Mouse (Mus musculus) neural tube, embryonic 10.5 days (tissue): ENCODE measurements around the gene Arid3a.
"Not testable (repeated sequence)": the region's sequence is repeated elsewhere in the genome, so short reads cannot be mapped to it uniquely, and the experiment has no call there.

ENCODE experiments used
- DNase-seq: peaks from one replicate; pipeline ENCODE4 v3.0.0-alpha.2; 2017; ENCODE audit warnings: low spot score; ENCODE audit errors: extremely low spot score

The Arid3a gene

GRCm38 (mm10) chr10:79926491-79927323 lies at the start of gene Arid3a:
Gene Arid3a (plus strand): TSS chr10:79927043.
- peak; percentile 94 for DNase-seq

- DNase-seq, result no peak
Measured at GRCm38 (mm10) chr10:79877174-79877573, 49.7 kb upstream of the Arid3a start.

- DNase-seq, result no peak
Measured at GRCm38 (mm10) chr10:79877757-79878156, 49.1 kb upstream of the Arid3a start.

GRCm38 (mm10) chr10:79879527-79879926 lies 47.3 kb upstream of the Arid3a start:
- no peak for DNase-seq

GRCm38 (mm10) chr10:79880721-79881120 lies 46.1 kb upstream of the Arid3a start:
- no peak for DNase-seq

GRCm38 (mm10) chr10:79881981-79882380 lies 44.9 kb upstream of the Arid3a start:
- DNase-seq, result no peak

GRCm38 (mm10) chr10:79883297-79884084 lies 43.4 kb upstream of the Arid3a start:
- peak; percentile 77 for DNase-seq

- no peak for DNase-seq
Measured at GRCm38 (mm10) chr10:79884446-79884845, 42.4 kb upstream of the Arid3a start.

GRCm38 (mm10) chr10:79884938-79885337 lies 41.9 kb upstream of the Arid3a start:
- DNase-seq, result not testable (repeated sequence)

GRCm38 (mm10) chr10:79886054-79886453 lies 40.8 kb upstream of the Arid3a start, which contains the start of gene Elane:
Gene Elane (plus strand): TSS chr10:79886247.
- no peak for DNase-seq

- no peak for DNase-seq
Measured at GRCm38 (mm10) chr10:79886611-79887010, 40.2 kb upstream of the Arid3a start.

GRCm38 (mm10) chr10:79889386-79889785 lies 37.5 kb upstream of the Arid3a start:
- no peak for DNase-seq

GRCm38 (mm10) chr10:79890670-79891069 lies 36.2 kb upstream of the Arid3a start, which contains the start of gene Cfd:
Gene Cfd (plus strand): TSS chr10:79890853.
- DNase-seq, result no peak

GRCm38 (mm10) chr10:79892451-79893118 lies 34.3 kb upstream of the Arid3a start:
- peak; percentile 88 for DNase-seq

GRCm38 (mm10) chr10:79896306-79896705 lies 30.5 kb upstream of the Arid3a start:
- no peak for DNase-seq

GRCm38 (mm10) chr10:79896814-79897213 lies 30.0 kb upstream of the Arid3a start:
- DNase-seq, result no peak

- no peak for DNase-seq
Measured at GRCm38 (mm10) chr10:79897316-79898245, 29.3 kb upstream of the Arid3a start.

- no peak for DNase-seq
Measured at GRCm38 (mm10) chr10:79900951-79901410, 25.9 kb upstream of the Arid3a start.

GRCm38 (mm10) chr10:79906712-79907111 lies 20.1 kb upstream of the Arid3a start:
- no peak for DNase-seq

- no peak for DNase-seq
Measured at GRCm38 (mm10) chr10:79907415-79907814, 19.4 kb upstream of the Arid3a start.
